Mouse (Mus musculus): ENCODE data around the gene Gm20481. TPM values are rescaled to one million over a fixed set of nuclear protein-coding genes. Genes with fewer than 3 reads are reported as not detected.
"Not testable (repeated sequence)": the region's sequence is repeated elsewhere in the genome, so short reads cannot be mapped to it uniquely, and the experiment has no call there.

Gene Gm20481
- polyA plus RNA-seq, 1 experiment from 2014 or later: not detected

GRCm38 (mm10) chr17:34953904-34954303 is 15.8 kb upstream of the Gm20481 start:
- Histone ChIP-seq H3K4me3 (ENCODE audit: low read depth, low read length) (no peak overlapping the region), H3K9ac (ENCODE audit: low read length) (no peak overlapping the region), H3K4me2 (replicated peaks; ENCODE audit: low read depth) (no peak overlapping the region), H3K9me3 (ENCODE audit: control insufficient read depth, low read length) (no peaks in the 10 kb centered on the region), H3K4me1 (replicated peaks; ENCODE audit: control insufficient read depth, insufficient read depth) (peaks cover 5% of the 10 kb centered on the region; the same call in 1 of the 2 replicates), H3K27ac (replicated peaks) (no peak overlapping the region), H3K36me3 (ENCODE audit: control insufficient read depth, insufficient read depth, low read length) (0 out of 2 replicates have a peak, but pooled peaks cover 7% of the 10 kb centered on the region), H3K27me3 (ENCODE audit: control insufficient read depth, insufficient read depth, low read length) (no peaks in the 10 kb centered on the region)
- TF ChIP-seq EP300 (optimal IDR thresholded peaks at IDR 0.05): no peak
- no peak for TF ChIP-seq CTCF (IDR thresholded peaks at IDR 0.05; ENCODE audit: low read depth)
- WGBS: 90% methylated on average over 4 of the region's 4 CpGs
- DNase-seq (ENCODE audit: low spot score) (no peak), ATAC-seq (ENCODE audit: low FRiP score, low TSS enrichment) (no peak)

DNA sequence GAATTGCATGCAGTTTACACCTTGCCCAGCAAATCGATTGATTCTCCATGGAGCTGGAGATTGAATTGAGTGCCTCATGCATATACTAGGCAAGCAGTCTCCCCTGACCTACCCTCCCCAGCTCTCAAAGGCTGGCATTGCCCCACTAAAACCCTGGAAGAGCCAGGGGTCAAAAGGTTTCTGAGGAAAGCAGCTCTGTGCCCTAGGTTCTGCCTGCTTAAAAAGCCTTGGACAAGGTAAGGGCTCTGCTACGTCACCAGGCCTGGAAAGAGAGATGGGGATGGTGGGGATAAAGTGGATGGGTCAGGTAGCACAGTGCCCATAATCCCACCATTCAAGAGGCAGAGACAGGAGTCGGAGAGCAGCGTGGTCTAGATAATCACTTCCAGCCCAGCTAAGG is 14.9 kb upstream of the Gm20481 start:
- H3K4me3 ChIP-seq (ENCODE audit: low read depth, low read length): no peak overlapping the region
- no peaks in the 10 kb centered on the region for H3K9me3 ChIP-seq (ENCODE audit: control insufficient read depth, low read length)
- DNase-seq (ENCODE audit: low spot score) (no peak), ATAC-seq (ENCODE audit: low FRiP score, low TSS enrichment) (no peak)
- no peak for TF ChIP-seq CTCF (IDR thresholded peaks at IDR 0.05; ENCODE audit: low read depth)
- TF ChIP-seq EP300 (optimal IDR thresholded peaks at IDR 0.05): no peak
- H3K4me1 ChIP-seq (replicated peaks; ENCODE audit: control insufficient read depth, insufficient read depth): peaks cover 5% of the 10 kb centered on the region; the same call in 1 of the 2 replicates
- 83% methylated on average over 4 of the region's 4 CpGs for WGBS
- no peaks in the 10 kb centered on the region for H3K27me3 ChIP-seq (ENCODE audit: control insufficient read depth, insufficient read depth, low read length)
- no peak overlapping the region for H3K9ac ChIP-seq (ENCODE audit: low read length)
- no peak overlapping the region for H3K4me2 ChIP-seq (replicated peaks; ENCODE audit: low read depth)
- H3K27ac ChIP-seq (replicated peaks): no peak overlapping the region
- H3K36me3 ChIP-seq (ENCODE audit: control insufficient read depth, insufficient read depth, low read length): 0 out of 2 replicates have a peak, but pooled peaks cover 5% of the 10 kb centered on the region

- ATAC-seq (ENCODE audit: low FRiP score, low TSS enrichment): no peak
- TF ChIP-seq EP300 (optimal IDR thresholded peaks at IDR 0.05) (no peak), CTCF (IDR thresholded peaks at IDR 0.05; ENCODE audit: low read depth) (no peak)
Measured at GRCm38 (mm10) chr17:34955884-34956283, 13.8 kb upstream of the Gm20481 start.

GRCm38 (mm10) chr17:34956340-34956739 is 13.4 kb upstream of the Gm20481 start:
- ATAC-seq (ENCODE audit: low FRiP score, low TSS enrichment) (no peak), DNase-seq (ENCODE audit: low spot score) (no peak)
- no peak overlapping the region for H3K4me3 ChIP-seq (ENCODE audit: low read depth, low read length)
- TF ChIP-seq CTCF (IDR thresholded peaks at IDR 0.05; ENCODE audit: low read depth): peak; percentile 81
- TF ChIP-seq EP300 (optimal IDR thresholded peaks at IDR 0.05): no peak
- no peak overlapping the region for H3K4me2 ChIP-seq (replicated peaks; ENCODE audit: low read depth)
- H3K36me3 ChIP-seq (ENCODE audit: control insufficient read depth, insufficient read depth, low read length): no peaks in the 10 kb centered on the region
- H3K27me3 ChIP-seq (ENCODE audit: control insufficient read depth, insufficient read depth, low read length): no peaks in the 10 kb centered on the region
- no peaks in the 10 kb centered on the region for H3K9me3 ChIP-seq (ENCODE audit: control insufficient read depth, low read length)
- 0 out of 2 replicates have a peak, but pooled peaks cover under 1% of the 10 kb centered on the region for H3K4me1 ChIP-seq (replicated peaks; ENCODE audit: control insufficient read depth, insufficient read depth)
- 31% methylated on average over 1 of the region's 1 CpGs for WGBS
- no peak overlapping the region for H3K9ac ChIP-seq (ENCODE audit: low read length)
- H3K27ac ChIP-seq (replicated peaks): no peak overlapping the region

More at GRCm38 (mm10) chr17:34955884-34956283, 13.8 kb upstream of the Gm20481 start:
- DNase-seq (ENCODE audit: low spot score): no peak
- H3K9me3 ChIP-seq (ENCODE audit: control insufficient read depth, low read length): no peaks in the 10 kb centered on the region
- H3K4me3 ChIP-seq (ENCODE audit: low read depth, low read length): no peak overlapping the region
- no peaks in the 10 kb centered on the region for H3K27me3 ChIP-seq (ENCODE audit: control insufficient read depth, insufficient read depth, low read length)
- H3K4me1 ChIP-seq (replicated peaks; ENCODE audit: control insufficient read depth, insufficient read depth): 0 out of 2 replicates have a peak, but pooled peaks cover 3% of the 10 kb centered on the region
- H3K36me3 ChIP-seq (ENCODE audit: control insufficient read depth, insufficient read depth, low read length): no peaks in the 10 kb centered on the region
- H3K9ac ChIP-seq (ENCODE audit: low read length): no peak overlapping the region
- H3K4me2 ChIP-seq (replicated peaks; ENCODE audit: low read depth): no peak overlapping the region
- H3K27ac ChIP-seq (replicated peaks): no peak overlapping the region
- WGBS: 74% methylated on average over 3 of the region's 3 CpGs

DNA sequence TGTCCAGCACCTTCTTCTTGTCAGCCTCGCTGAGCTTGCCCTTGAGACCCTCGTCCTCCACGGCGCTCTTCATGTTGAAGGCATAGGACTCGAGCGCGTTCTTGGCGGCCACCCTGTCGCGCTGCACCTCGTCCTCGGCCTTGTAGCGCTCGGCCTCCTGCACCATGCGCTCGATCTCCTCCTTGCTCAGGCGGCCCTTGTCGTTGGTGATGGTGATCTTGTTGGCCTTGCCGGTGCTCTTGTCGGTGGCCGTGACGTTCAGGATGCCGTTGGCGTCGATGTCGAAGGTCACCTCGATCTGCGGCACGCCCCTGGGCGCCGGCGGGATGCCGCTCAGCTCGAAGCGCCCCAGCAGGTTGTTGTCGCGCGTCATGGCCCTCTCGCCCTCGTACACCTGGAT is 12.4 kb upstream of the Gm20481 start:
- Histone ChIP-seq H3K4me3 (ENCODE audit: low read depth, low read length) (0 out of 2 replicates have a peak overlapping the region, but pooled peaks have one; percentile 10), H3K4me2 (replicated peaks; ENCODE audit: low read depth) (peak overlapping the region; percentile 23; the same call in 1 of the 2 replicates)
- H3K9ac ChIP-seq (ENCODE audit: low read length); ATAC-seq (ENCODE audit: low FRiP score, low TSS enrichment); H3K9me3 ChIP-seq (ENCODE audit: control insufficient read depth, low read length); H3K27me3 ChIP-seq (ENCODE audit: control insufficient read depth, insufficient read depth, low read length); H3K4me1 ChIP-seq (replicated peaks; ENCODE audit: control insufficient read depth, insufficient read depth); H3K27ac ChIP-seq (replicated peaks); H3K36me3 ChIP-seq (ENCODE audit: control insufficient read depth, insufficient read depth, low read length); DNase-seq (ENCODE audit: low spot score): not testable (repeated sequence)
- WGBS: 24% methylated on average over 29 of the region's 40 CpGs

DNA sequence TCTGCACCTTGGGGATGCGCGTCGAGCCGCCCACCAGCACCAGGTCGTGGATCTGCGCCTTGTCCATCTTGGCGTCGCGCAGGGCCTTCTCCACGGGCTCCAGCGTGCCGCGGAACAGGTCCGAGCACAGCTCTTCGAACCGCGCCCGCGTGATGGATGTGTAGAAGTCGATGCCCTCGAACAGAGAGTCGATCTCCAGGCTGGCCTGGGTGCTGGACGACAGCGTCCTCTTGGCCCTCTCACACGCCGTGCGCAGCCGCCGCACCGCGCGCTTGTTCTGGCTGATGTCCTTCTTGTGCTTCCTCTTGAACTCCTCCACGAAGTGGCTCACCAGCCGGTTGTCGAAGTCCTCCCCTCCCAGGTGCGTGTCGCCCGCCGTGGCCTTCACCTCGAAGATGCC is 11.7 kb upstream of the Gm20481 start:
- H3K4me1 ChIP-seq (replicated peaks; ENCODE audit: control insufficient read depth, insufficient read depth); H3K27me3 ChIP-seq (ENCODE audit: control insufficient read depth, insufficient read depth, low read length); H3K4me2 ChIP-seq (replicated peaks; ENCODE audit: low read depth); H3K9ac ChIP-seq (ENCODE audit: low read length); H3K27ac ChIP-seq (replicated peaks); ATAC-seq (ENCODE audit: low FRiP score, low TSS enrichment); DNase-seq (ENCODE audit: low spot score); H3K36me3 ChIP-seq (ENCODE audit: control insufficient read depth, insufficient read depth, low read length); H3K4me3 ChIP-seq (ENCODE audit: low read depth, low read length); H3K9me3 ChIP-seq (ENCODE audit: control insufficient read depth, low read length): not testable (repeated sequence)
- 19% methylated on average over 10 of the region's 40 CpGs for WGBS

DNA sequence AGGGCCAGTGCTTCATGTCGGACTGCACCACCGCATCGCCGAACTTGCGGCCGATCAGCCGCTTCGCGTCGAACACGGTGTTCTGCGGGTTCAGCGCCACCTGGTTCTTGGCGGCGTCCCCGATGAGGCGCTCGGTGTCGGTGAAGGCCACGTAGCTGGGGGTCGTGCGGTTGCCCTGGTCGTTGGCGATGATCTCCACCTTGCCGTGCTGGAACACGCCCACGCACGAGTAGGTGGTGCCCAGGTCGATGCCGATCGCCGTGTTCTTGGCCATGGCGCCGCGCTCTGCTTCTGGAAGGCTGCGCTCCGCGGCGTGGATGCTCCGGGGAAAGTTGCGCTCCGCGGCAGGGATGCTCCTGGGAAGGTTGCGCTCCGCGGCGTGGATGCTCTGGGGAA is 11.0 kb upstream of the Gm20481 start:
- Histone ChIP-seq H3K4me2 (replicated peaks; ENCODE audit: low read depth) (peak overlapping the region; percentile 40), H3K4me3 (ENCODE audit: low read depth, low read length) (peak overlapping the region; percentile 30)
- not testable (repeated sequence) for H3K4me1 ChIP-seq (replicated peaks; ENCODE audit: control insufficient read depth, insufficient read depth); H3K9ac ChIP-seq (ENCODE audit: low read length); H3K36me3 ChIP-seq (ENCODE audit: control insufficient read depth, insufficient read depth, low read length); DNase-seq (ENCODE audit: low spot score); H3K27ac ChIP-seq (replicated peaks); H3K9me3 ChIP-seq (ENCODE audit: control insufficient read depth, low read length); H3K27me3 ChIP-seq (ENCODE audit: control insufficient read depth, insufficient read depth, low read length)
- WGBS: 0% methylated on average over 19 of the region's 47 CpGs
- ATAC-seq (ENCODE audit: low FRiP score, low TSS enrichment): peak; percentile 42

- not testable (repeated sequence) for H3K27me3 ChIP-seq (ENCODE audit: control insufficient read depth, insufficient read depth, low read length); H3K9me3 ChIP-seq (ENCODE audit: control insufficient read depth, low read length); H3K4me1 ChIP-seq (replicated peaks; ENCODE audit: control insufficient read depth, insufficient read depth); H3K36me3 ChIP-seq (ENCODE audit: control insufficient read depth, insufficient read depth, low read length)
- WGBS: under 1% methylated on average over 26 of the region's 32 CpGs
- DNase-seq (ENCODE audit: low spot score): peak; percentile 79
- peak within 1 kb of the TSS; percentile 98 for H3K27ac ChIP-seq (replicated peaks)
- peak; percentile 93 for ATAC-seq (ENCODE audit: low FRiP score, low TSS enrichment)
- H3K4me3 ChIP-seq (ENCODE audit: low read depth, low read length): peak within 1 kb of the TSS; percentile 51
- H3K9ac ChIP-seq (ENCODE audit: low read length): peak within 1 kb of the TSS; percentile 68
- H3K4me2 ChIP-seq (replicated peaks; ENCODE audit: low read depth): peak within 1 kb of the TSS; percentile 68
Measured at GRCm38 (mm10) chr17:34959130-34959778, 10.5 kb upstream of the Gm20481 start, which contains the start of gene Hspa1b. Hspa1b (minus strand) TSS chr17:34959238.
